Mouse (Mus musculus) embryonic fibroblast, embryonic 13.5 days (primary cell): ENCODE results near the gene Slc25a51.

Experiments
- CTCF ChIP-seq: IDR thresholded peaks from 2 replicates; pipeline ENCODE4 v1.5.1; 2011; ENCODE audit warnings: mild to moderate bottlenecking, control low read depth, low read length, moderate library complexity, borderline replicate concordance; ENCODE audit not compliant: insufficient read depth
- POLR2A ChIP-seq: IDR thresholded peaks from 2 replicates; pipeline ENCODE4 v1.6.1; 2011; ENCODE audit warnings: low read depth, mild to moderate bottlenecking, control low read depth, low read length, moderate library complexity

DNA sequence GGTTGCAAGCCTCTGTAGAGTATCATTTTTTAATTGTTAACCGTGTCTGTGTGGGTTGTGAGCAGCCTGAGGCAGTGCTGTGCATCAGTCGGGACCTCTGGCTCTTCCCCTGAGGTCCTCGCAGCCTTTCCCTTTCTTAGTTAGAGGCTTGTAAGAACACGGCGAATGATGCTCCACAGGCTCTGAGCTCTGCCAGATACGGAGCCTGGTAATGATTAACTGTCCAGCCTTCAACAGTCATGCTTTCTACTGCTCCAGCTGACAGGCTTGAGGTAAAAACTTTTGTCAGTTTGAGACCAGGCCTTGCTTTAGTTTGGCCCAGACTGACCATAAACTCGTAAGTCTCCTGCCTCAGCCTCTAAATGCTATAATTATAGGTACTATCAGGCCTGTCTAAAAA, 3.3 kb downstream of the Slc25a51 start:
- no peak for TF ChIP-seq POLR2A
- no peak for TF ChIP-seq CTCF
